Mouse (Mus musculus): ENCODE results near the gene Snrk. TPM values are rescaled to one million over a fixed set of nuclear protein-coding genes. Genes with fewer than 3 reads are reported as not detected.

The Snrk gene
- polyA plus RNA-seq, 1 experiment from 2014 or later, result 28.6 TPM

- no peaks in the 10 kb centered on the region for H3K4me1 ChIP-seq (ENCODE audit: control insufficient read depth, insufficient read depth, low read length)
- H3K9me3 ChIP-seq (ENCODE audit: control insufficient read depth, low read length), result no peaks in the 10 kb centered on the region
- no peak overlapping the region for H3K4me3 ChIP-seq (ENCODE audit: low read depth, low read length)
- no peak overlapping the region for H3K9ac ChIP-seq (ENCODE audit: low read length)
- H3K36me3 ChIP-seq (ENCODE audit: control insufficient read depth, insufficient read depth, low read length), result no peaks in the 10 kb centered on the region
- DNase-seq (ENCODE audit: low spot score) (no peak), ATAC-seq (ENCODE audit: insufficient number of reproducible peaks, low FRiP score, low TSS enrichment, low read depth) (no peak)
- no peak overlapping the region for H3K4me2 ChIP-seq (ENCODE audit: low read depth, severe bottlenecking)
- H3K27ac ChIP-seq (replicated peaks; ENCODE audit: low read depth, low read length), result no peak overlapping the region
- no peaks in the 10 kb centered on the region for H3K27me3 ChIP-seq (ENCODE audit: control insufficient read depth, insufficient read depth, low read length)
Observed at GRCm38 (mm10) chr9:122100584-122101127, 16.4 kb upstream of the Snrk start.

GRCm38 (mm10) chr9:122101196-122101595 lies 15.9 kb upstream of the Snrk start:
- Histone ChIP-seq H3K9me3 (ENCODE audit: control insufficient read depth, low read length) (no peaks in the 10 kb centered on the region), H3K4me3 (ENCODE audit: low read depth, low read length) (no peak overlapping the region), H3K4me1 (ENCODE audit: control insufficient read depth, insufficient read depth, low read length) (no peaks in the 10 kb centered on the region), H3K36me3 (ENCODE audit: control insufficient read depth, insufficient read depth, low read length) (no peaks in the 10 kb centered on the region), H3K27me3 (ENCODE audit: control insufficient read depth, insufficient read depth, low read length) (no peaks in the 10 kb centered on the region), H3K9ac (ENCODE audit: low read length) (no peak overlapping the region), H3K4me2 (ENCODE audit: low read depth, severe bottlenecking) (no peak overlapping the region), H3K27ac (replicated peaks; ENCODE audit: low read depth, low read length) (no peak overlapping the region)
- no peak for DNase-seq (ENCODE audit: low spot score)
- WGBS, result 61% methylated on average over 4 of the region's 4 CpGs
- no peak for ATAC-seq (ENCODE audit: insufficient number of reproducible peaks, low FRiP score, low TSS enrichment, low read depth)

DNA sequence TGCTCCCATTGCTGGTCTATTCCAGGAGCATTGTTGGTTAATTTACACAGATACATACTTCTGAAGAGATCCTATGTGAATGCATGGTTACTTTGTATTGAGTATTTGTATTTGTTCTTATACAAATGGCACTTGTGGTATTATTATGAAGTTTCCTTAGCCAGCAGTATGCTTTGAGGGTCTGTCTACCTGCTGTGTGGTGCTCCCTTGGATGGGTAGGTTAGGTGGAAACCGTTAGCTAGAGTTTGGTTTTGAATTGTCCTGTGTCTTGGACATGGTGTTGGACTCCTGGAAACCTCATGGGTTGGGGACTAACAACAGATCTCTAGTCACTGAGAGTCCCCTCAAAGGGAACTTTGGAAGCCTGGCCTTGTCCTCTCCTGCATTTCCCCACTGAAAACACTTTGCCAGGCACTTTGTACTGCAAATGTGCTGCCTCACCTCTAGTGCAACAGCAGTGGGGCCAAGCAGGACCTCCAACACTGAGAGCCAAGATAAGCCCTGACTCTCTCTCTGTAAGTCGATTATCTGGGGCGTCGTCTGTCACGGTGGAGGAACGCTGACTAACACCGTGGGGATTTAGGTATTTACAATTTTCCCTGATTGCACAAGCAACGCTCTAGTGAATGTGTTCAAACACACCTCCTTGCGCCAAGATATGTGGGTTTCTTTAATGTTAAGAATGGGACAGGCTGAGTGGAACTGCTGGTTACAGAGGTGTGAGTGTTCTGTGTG lies 13.3 kb upstream of the Snrk start:
- no peak for DNase-seq (ENCODE audit: low spot score)
- Histone ChIP-seq H3K9me3 (ENCODE audit: control insufficient read depth, low read length) (no peaks in the 10 kb centered on the region), H3K9ac (ENCODE audit: low read length) (no peak overlapping the region), H3K4me1 (ENCODE audit: control insufficient read depth, insufficient read depth, low read length) (no peaks in the 10 kb centered on the region), H3K27ac (replicated peaks; ENCODE audit: low read depth, low read length) (no peak overlapping the region), H3K4me3 (ENCODE audit: low read depth, low read length) (no peak overlapping the region), H3K36me3 (ENCODE audit: control insufficient read depth, insufficient read depth, low read length) (no peaks in the 10 kb centered on the region), H3K4me2 (ENCODE audit: low read depth, severe bottlenecking) (no peak overlapping the region), H3K27me3 (ENCODE audit: control insufficient read depth, insufficient read depth, low read length) (no peaks in the 10 kb centered on the region)
- 55% methylated on average over 9 of the region's 9 CpGs for WGBS
- ATAC-seq (ENCODE audit: insufficient number of reproducible peaks, low FRiP score, low TSS enrichment, low read depth), result no peak

DNA sequence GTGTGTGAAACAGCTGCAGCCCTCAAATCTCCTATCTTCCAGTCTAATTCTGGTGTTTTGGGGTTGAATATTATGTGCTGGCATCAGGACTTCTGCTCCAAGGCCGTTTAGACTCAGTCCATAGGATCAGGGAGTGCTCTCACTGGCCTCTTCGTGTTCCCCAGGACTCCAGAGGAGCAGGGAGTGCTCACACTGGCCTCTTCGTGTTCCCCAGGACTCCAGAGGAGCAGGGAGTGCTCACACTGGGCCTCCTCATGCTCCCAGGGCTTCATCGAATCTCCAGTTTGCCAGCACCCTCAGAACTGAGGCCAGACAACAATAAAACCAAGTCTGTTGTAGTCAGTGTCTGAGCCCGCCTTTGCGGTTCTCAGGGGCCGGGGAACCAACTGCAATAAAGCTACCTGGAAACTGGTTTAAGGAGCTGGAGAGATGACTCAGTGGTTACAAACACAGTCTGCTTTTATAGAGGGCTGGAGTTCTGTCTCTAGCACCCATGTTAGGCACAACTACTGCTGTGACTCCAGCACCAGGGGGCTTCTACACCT lies 12.7 kb upstream of the Snrk start:
- Histone ChIP-seq H3K4me3 (ENCODE audit: low read depth, low read length) (no peak overlapping the region), H3K9me3 (ENCODE audit: control insufficient read depth, low read length) (no peaks in the 10 kb centered on the region), H3K36me3 (ENCODE audit: control insufficient read depth, insufficient read depth, low read length) (no peaks in the 10 kb centered on the region), H3K4me2 (ENCODE audit: low read depth, severe bottlenecking) (no peak overlapping the region), H3K4me1 (ENCODE audit: control insufficient read depth, insufficient read depth, low read length) (no peaks in the 10 kb centered on the region), H3K27ac (replicated peaks; ENCODE audit: low read depth, low read length) (no peak overlapping the region), H3K9ac (ENCODE audit: low read length) (no peak overlapping the region), H3K27me3 (ENCODE audit: control insufficient read depth, insufficient read depth, low read length) (no peaks in the 10 kb centered on the region)
- ATAC-seq (ENCODE audit: insufficient number of reproducible peaks, low FRiP score, low TSS enrichment, low read depth) (no peak), DNase-seq (ENCODE audit: low spot score) (no peak)
- 44% methylated on average over 7 of the region's 7 CpGs for WGBS

DNA sequence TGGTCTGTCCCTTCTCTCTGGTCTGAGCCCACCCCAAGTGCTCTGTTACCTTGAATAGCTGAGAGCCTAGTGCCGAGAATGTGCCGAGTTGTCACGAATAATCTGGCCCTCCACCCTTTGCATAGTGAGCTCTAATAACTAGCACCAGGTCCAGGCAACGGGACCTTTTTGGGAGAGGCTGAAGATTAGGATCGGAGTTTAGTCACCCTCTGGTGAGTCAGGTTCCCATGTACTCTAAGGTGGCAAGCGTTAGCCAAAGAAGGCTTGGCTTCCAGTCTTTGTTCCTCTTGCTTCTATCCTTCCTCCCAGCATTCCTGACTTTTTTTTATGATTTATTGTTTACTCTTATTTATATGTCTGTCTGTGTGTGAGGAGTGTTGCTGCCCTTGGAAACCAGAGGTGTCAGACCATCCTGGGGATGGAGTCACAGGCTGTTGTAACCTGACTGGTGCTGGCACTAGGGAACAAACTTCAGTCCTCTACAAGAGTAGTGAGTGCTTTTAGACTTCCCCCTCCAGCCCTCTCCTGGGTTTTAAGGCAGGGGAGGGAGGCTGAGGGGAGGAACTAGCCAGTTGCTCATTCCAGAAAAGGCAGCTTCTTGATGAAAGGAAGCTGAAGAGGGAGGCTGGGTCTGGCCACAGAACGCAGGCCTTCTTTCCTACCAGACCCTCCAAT lies 9.2 kb upstream of the Snrk start:
- Histone ChIP-seq H3K4me1 (ENCODE audit: control insufficient read depth, insufficient read depth, low read length) (no peaks in the 10 kb centered on the region), H3K9me3 (ENCODE audit: control insufficient read depth, low read length) (no peaks in the 10 kb centered on the region), H3K36me3 (ENCODE audit: control insufficient read depth, insufficient read depth, low read length) (no peaks in the 10 kb centered on the region), H3K27ac (replicated peaks; ENCODE audit: low read depth, low read length) (no peak overlapping the region), H3K4me2 (ENCODE audit: low read depth, severe bottlenecking) (no peak overlapping the region), H3K27me3 (ENCODE audit: control insufficient read depth, insufficient read depth, low read length) (no peaks in the 10 kb centered on the region), H3K4me3 (ENCODE audit: low read depth, low read length) (no peak overlapping the region), H3K9ac (ENCODE audit: low read length) (no peak overlapping the region)
- WGBS, result 59% methylated on average over 7 of the region's 7 CpGs
- no peak for ATAC-seq (ENCODE audit: insufficient number of reproducible peaks, low FRiP score, low TSS enrichment, low read depth)
- DNase-seq (ENCODE audit: low spot score), result no peak

GRCm38 (mm10) chr9:122109553-122110225 lies 7.4 kb upstream of the Snrk start:
- no peaks in the 10 kb centered on the region for H3K27me3 ChIP-seq (ENCODE audit: control insufficient read depth, insufficient read depth, low read length)
- H3K9me3 ChIP-seq (ENCODE audit: control insufficient read depth, low read length), result no peaks in the 10 kb centered on the region
- no peaks in the 10 kb centered on the region for H3K4me1 ChIP-seq (ENCODE audit: control insufficient read depth, insufficient read depth, low read length)
- no peaks in the 10 kb centered on the region for H3K36me3 ChIP-seq (ENCODE audit: control insufficient read depth, insufficient read depth, low read length)
- no peak overlapping the region for H3K4me3 ChIP-seq (ENCODE audit: low read depth, low read length)
- no peak overlapping the region for H3K4me2 ChIP-seq (ENCODE audit: low read depth, severe bottlenecking)
- no peak overlapping the region for H3K9ac ChIP-seq (ENCODE audit: low read length)
- ATAC-seq (ENCODE audit: insufficient number of reproducible peaks, low FRiP score, low TSS enrichment, low read depth) (no peak), DNase-seq (ENCODE audit: low spot score) (no peak)
- H3K27ac ChIP-seq (replicated peaks; ENCODE audit: low read depth, low read length), result no peak overlapping the region
- 66% methylated on average over 8 of the region's 8 CpGs for WGBS

GRCm38 (mm10) chr9:122110508-122110907 lies 6.6 kb upstream of the Snrk start:
- no peak overlapping the region for H3K9ac ChIP-seq (ENCODE audit: low read length)
- no peaks in the 10 kb centered on the region for H3K4me1 ChIP-seq (ENCODE audit: control insufficient read depth, insufficient read depth, low read length)
- WGBS, result 83% methylated on average over 6 of the region's 6 CpGs
- H3K9me3 ChIP-seq (ENCODE audit: control insufficient read depth, low read length), result no peaks in the 10 kb centered on the region
- no peak overlapping the region for H3K4me3 ChIP-seq (ENCODE audit: low read depth, low read length)
- H3K27ac ChIP-seq (replicated peaks; ENCODE audit: low read depth, low read length), result no peak overlapping the region
- ATAC-seq (ENCODE audit: insufficient number of reproducible peaks, low FRiP score, low TSS enrichment, low read depth), result no peak
- H3K27me3 ChIP-seq (ENCODE audit: control insufficient read depth, insufficient read depth, low read length), result no peaks in the 10 kb centered on the region
- H3K36me3 ChIP-seq (ENCODE audit: control insufficient read depth, insufficient read depth, low read length), result no peaks in the 10 kb centered on the region
- H3K4me2 ChIP-seq (ENCODE audit: low read depth, severe bottlenecking), result no peak overlapping the region
- no peak for DNase-seq (ENCODE audit: low spot score)

- no peak overlapping the region for H3K4me3 ChIP-seq (ENCODE audit: low read depth, low read length)
- no peak for DNase-seq (ENCODE audit: low spot score)
- no peak overlapping the region for H3K9ac ChIP-seq (ENCODE audit: low read length)
- no peak for ATAC-seq (ENCODE audit: insufficient number of reproducible peaks, low FRiP score, low TSS enrichment, low read depth)
- no peaks in the 10 kb centered on the region for H3K27me3 ChIP-seq (ENCODE audit: control insufficient read depth, insufficient read depth, low read length)
- WGBS, result 80% methylated on average over 5 of the region's 5 CpGs
- H3K36me3 ChIP-seq (ENCODE audit: control insufficient read depth, insufficient read depth, low read length), result no peaks in the 10 kb centered on the region
- H3K27ac ChIP-seq (replicated peaks; ENCODE audit: low read depth, low read length), result no peak overlapping the region
- H3K4me1 ChIP-seq (ENCODE audit: control insufficient read depth, insufficient read depth, low read length), result no peaks in the 10 kb centered on the region
- no peak overlapping the region for H3K4me2 ChIP-seq (ENCODE audit: low read depth, severe bottlenecking)
- H3K9me3 ChIP-seq (ENCODE audit: control insufficient read depth, low read length), result no peaks in the 10 kb centered on the region
Observed at GRCm38 (mm10) chr9:122110921-122111320, 6.1 kb upstream of the Snrk start.

Data from limb, embryonic 11.5 days (tissue).